Mouse (Mus musculus) heart, embryonic 15.5 days (tissue): ENCODE data around the gene Acacb. TPM values are rescaled to one million over a fixed set of nuclear protein-coding genes. Genes with fewer than 3 reads are reported as not detected.

Experiments used
- ATAC-seq: fragments of 200-750 bp; cut with Nextera tagmentation; replicated peaks from 2 replicates; pipeline ENCODE4 v1.8.0; 2017; ENCODE audit warnings: low read depth, moderate TSS enrichment; ENCODE audit not compliant: insufficient number of reproducible peaks, insufficient read depth, low FRiP score
- H3K27ac ChIP-seq: fragments of 300-500 bp; sonication (generic); 2 replicates; pipeline ENCODE4 v1.5.1; 2015; ENCODE audit warnings: mild to moderate bottlenecking, inconsistent platforms
- H3K27me3 ChIP-seq: fragments of 300-500 bp; sonication (generic); 2 replicates; pipeline ENCODE4 v1.6.1; 2015; ENCODE audit warnings: inconsistent platforms
- H3K36me3 ChIP-seq: fragments of 300-500 bp; sonication (generic); 2 replicates; pipeline ENCODE4 v1.6.1; 2015; ENCODE audit warnings: mild to moderate bottlenecking, inconsistent platforms
- H3K4me1 ChIP-seq: fragments of 300-500 bp; sonication (generic); replicated peaks from 2 replicates; pipeline ENCODE4 v1.6.1; 2015; ENCODE audit warnings: inconsistent platforms
- H3K4me2 ChIP-seq: fragments of 300-500 bp; sonication (generic); 2 replicates; pipeline ENCODE4 v1.6.1; 2015; ENCODE audit warnings: inconsistent platforms, mild to moderate bottlenecking, moderate library complexity
- H3K4me3 ChIP-seq: fragments of 300-500 bp; sonication (generic); 2 replicates; pipeline ENCODE4 v1.5.1; 2015; ENCODE audit warnings: mild to moderate bottlenecking, inconsistent platforms
- H3K9ac ChIP-seq: fragments of 300-500 bp; sonication (generic); 2 replicates; pipeline ENCODE4 v1.6.1; 2015; ENCODE audit warnings: mild to moderate bottlenecking, inconsistent platforms
- H3K9me3 ChIP-seq: fragments of 300-500 bp; sonication (generic); replicated peaks from 2 replicates; pipeline ENCODE4 v1.6.1; 2016; ENCODE audit warnings: inconsistent platforms
- WGBS: fragments of 180-500 bp; shearing (Covaris S2); methylation state at CpG from one replicate; pipeline ENCODE4 v1.1.7; 2015; ENCODE audit warnings: mixed read lengths; 5-methylcytosine and 5-hydroxymethylcytosine counted together
- polyA plus RNA-seq: library from polyadenylated mRNA; unstranded; fragments of >200 nt; fragmentation: Nextera tagmentation; extraction: Ambion mirVana; gene quantifications from 2 replicates; pipeline ENCODE4 v1.2.1, GENCODE M21; 2015

Acacb gene
- polyA plus RNA-seq, 1 experiment from 2014 or later, result 11.3 TPM

GRCm38 (mm10) chr5:114126499-114127244, 19.7 kb upstream of the Acacb start:
- H3K27ac ChIP-seq, result 0 out of 2 replicates have a peak overlapping the region, but pooled peaks have one; percentile 94
- no peaks in the 10 kb centered on the region for H3K27me3 ChIP-seq
- no peak for ATAC-seq
- H3K9me3 ChIP-seq, result no peaks in the 10 kb centered on the region
- peaks cover 19% of the 10 kb centered on the region for H3K4me1 ChIP-seq
- 85% methylated on average over 7 of the region's 7 CpGs for WGBS
- no peak overlapping the region for H3K9ac ChIP-seq
- H3K4me3 ChIP-seq, result peak overlapping the region; percentile 76; the same call in 1 of the 2 replicates
- peak overlapping the region; percentile 98 for H3K4me2 ChIP-seq
- H3K36me3 ChIP-seq, result peaks cover 32% of the 10 kb centered on the region

- Histone ChIP-seq H3K4me3 (peak within 1 kb of the TSS; percentile 76), H3K9ac (peak within 1 kb of the TSS; percentile 79), H3K4me1 (peaks cover 28% of the 10 kb centered on the region), H3K27me3 (no peaks in the 10 kb centered on the region), H3K9me3 (no peaks in the 10 kb centered on the region), H3K27ac (peak within 1 kb of the TSS; percentile 94), H3K4me2 (peak within 1 kb of the TSS; percentile 98), H3K36me3 (peaks cover 22% of the 10 kb centered on the region; the same call in 1 of the 2 replicates)
- under 1% methylated on average over 69 of the region's 69 CpGs for WGBS
- peak; percentile 19 for ATAC-seq
Observed at GRCm38 (mm10) chr5:114127374-114128349, 18.7 kb upstream of the Acacb start, which contains the start of gene Alkbh2. TSS of gene Alkbh2 (minus strand) at chr5:114128218.

DNA sequence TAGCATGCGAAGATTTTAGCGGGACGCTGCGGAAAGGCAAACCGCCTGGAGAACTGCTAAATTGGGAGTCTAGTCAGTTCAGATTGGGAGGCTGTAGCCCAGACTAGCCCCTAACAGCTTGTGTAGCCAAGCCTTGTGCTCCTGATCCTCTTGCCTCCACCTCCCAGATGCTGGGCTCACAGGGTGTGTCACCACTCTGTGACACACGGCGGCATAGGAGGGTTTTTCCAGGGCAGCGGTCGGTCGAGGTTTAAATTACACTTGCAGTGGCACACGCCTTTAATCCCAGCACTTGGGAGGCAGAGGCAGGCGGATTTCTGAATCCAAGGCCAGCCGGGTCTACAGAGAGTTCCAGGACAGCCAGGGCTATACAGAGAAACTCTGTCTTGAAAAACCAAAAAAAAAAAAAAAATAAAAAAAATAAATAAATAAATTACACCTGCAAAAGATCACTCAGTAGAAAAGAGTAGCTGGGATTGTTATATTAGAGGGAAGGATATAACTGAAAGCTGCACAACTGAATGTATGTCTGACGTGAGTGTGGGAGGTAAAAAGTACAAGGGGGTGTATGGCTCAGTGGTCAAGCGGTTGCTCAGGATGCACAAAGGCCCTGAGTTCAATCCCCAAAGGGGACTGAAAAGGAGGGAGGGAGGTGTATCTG, 16.7 kb upstream of the Acacb start:
- Histone ChIP-seq H3K27me3 (no peaks in the 10 kb centered on the region), H3K9ac (no peak overlapping the region; the same call in 1 of the 2 replicates), H3K4me2 (peak overlapping the region; percentile 97), H3K36me3 (peaks cover 8% of the 10 kb centered on the region; the same call in 1 of the 2 replicates), H3K27ac (no peak overlapping the region), H3K4me3 (peak overlapping the region; percentile 72), H3K4me1 (peaks cover 47% of the 10 kb centered on the region), H3K9me3 (no peaks in the 10 kb centered on the region)
- 76% methylated on average over 15 of the region's 15 CpGs for WGBS
- ATAC-seq, result no peak

DNA sequence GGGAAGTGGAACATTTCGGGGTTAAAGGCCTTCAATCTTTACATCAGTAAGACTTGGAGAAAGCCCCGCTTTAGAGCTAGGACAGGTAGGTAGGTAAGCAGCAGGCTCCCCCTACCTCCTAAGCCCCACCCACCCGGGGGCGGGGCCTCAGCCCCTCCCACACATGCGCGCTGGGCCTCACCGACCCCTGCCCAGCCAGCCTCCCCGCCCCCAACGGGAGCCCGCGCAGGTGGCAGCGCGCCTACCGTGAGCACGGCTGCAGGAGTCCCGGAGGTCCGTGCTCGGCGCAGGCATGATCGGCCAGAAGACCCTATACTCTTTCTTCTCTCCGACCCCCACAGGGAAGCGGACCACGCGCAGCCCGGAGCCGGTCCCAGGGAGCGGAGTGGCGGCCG, 16.1 kb upstream of the Acacb start, which contains the start of gene Ung:
Gene Ung, plus strand, starts transcription at position 176 of the 395 bp plus-strand sequence.
- Histone ChIP-seq H3K4me1 (peaks cover 48% of the 10 kb centered on the region), H3K4me3 (peak within 1 kb of the TSS; percentile 72), H3K9me3 (no peaks in the 10 kb centered on the region), H3K27me3 (no peaks in the 10 kb centered on the region), H3K36me3 (peaks cover 3% of the 10 kb centered on the region; the same call in 1 of the 2 replicates), H3K4me2 (peak within 1 kb of the TSS; percentile 97), H3K9ac (peak within 1 kb of the TSS; percentile 76), H3K27ac (peak within 1 kb of the TSS; percentile 91)
- 2% methylated on average over 28 of the region's 29 CpGs for WGBS
- ATAC-seq, result peak; percentile 37

- Histone ChIP-seq H3K9me3 (no peaks in the 10 kb centered on the region), H3K36me3 (no peaks in the 10 kb centered on the region), H3K4me3 (peak overlapping the region; percentile 72), H3K27ac (peak overlapping the region; percentile 91), H3K9ac (peak overlapping the region; percentile 76), H3K4me1 (peaks cover 48% of the 10 kb centered on the region), H3K27me3 (no peaks in the 10 kb centered on the region), H3K4me2 (peak overlapping the region; percentile 97)
- WGBS, result under 1% methylated on average over 87 of the region's 87 CpGs
- ATAC-seq, result peak; percentile 92
Observed at GRCm38 (mm10) chr5:114130698-114131520, 15.4 kb upstream of the Acacb start.

DNA sequence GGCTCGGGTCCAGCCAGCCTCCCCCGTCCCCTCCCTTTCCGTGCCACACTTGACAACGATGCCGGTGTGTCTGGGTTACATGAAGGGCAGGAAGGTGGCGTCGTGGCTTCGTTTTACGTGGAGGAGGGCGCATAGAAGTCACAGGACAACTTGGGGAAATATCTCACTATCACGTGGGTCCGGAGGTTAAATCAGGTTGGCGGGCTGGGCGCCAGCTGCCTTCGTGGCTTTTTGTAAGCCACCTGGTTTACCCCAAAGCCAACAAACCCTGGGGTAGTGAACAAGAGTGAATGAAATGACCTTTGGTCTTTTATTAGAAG, 14.9 kb upstream of the Acacb start:
- Histone ChIP-seq H3K9me3 (no peaks in the 10 kb centered on the region), H3K4me3 (peak overlapping the region; percentile 72), H3K27me3 (no peaks in the 10 kb centered on the region), H3K27ac (peak overlapping the region; percentile 91), H3K9ac (peak overlapping the region; percentile 76), H3K4me2 (peak overlapping the region; percentile 97), H3K4me1 (peaks cover 48% of the 10 kb centered on the region), H3K36me3 (no peaks in the 10 kb centered on the region)
- ATAC-seq, result no peak
- WGBS, result under 1% methylated on average over 15 of the region's 15 CpGs

- H3K4me1 ChIP-seq, result peaks cover 55% of the 10 kb centered on the region
- WGBS, result 82% methylated on average over 6 of the region's 6 CpGs
- no peak overlapping the region for H3K9ac ChIP-seq
- no peak for ATAC-seq
- H3K4me3 ChIP-seq, result no peak overlapping the region
- no peak overlapping the region for H3K27ac ChIP-seq
- 0 out of 2 replicates have a peak overlapping the region, but pooled peaks have one; percentile 97 for H3K4me2 ChIP-seq
- H3K36me3 ChIP-seq, result no peaks in the 10 kb centered on the region
- H3K27me3 ChIP-seq, result no peaks in the 10 kb centered on the region
- no peaks in the 10 kb centered on the region for H3K9me3 ChIP-seq
Observed at GRCm38 (mm10) chr5:114132841-114133240, 13.5 kb upstream of the Acacb start.

GRCm38 (mm10) chr5:114134091-114134534, 12.2 kb upstream of the Acacb start:
- WGBS, result 24% methylated on average over 6 of the region's 6 CpGs
- Histone ChIP-seq H3K36me3 (no peaks in the 10 kb centered on the region), H3K4me2 (peak overlapping the region; percentile 34), H3K27me3 (no peaks in the 10 kb centered on the region), H3K9ac (peak overlapping the region; percentile 30; the same call in 1 of the 2 replicates), H3K4me3 (no peak overlapping the region), H3K4me1 (peaks cover 66% of the 10 kb centered on the region), H3K27ac (peak overlapping the region; percentile 78), H3K9me3 (no peaks in the 10 kb centered on the region)
- ATAC-seq, result no peak; the same call in 1 of the 2 replicates

- H3K27me3 ChIP-seq, result no peaks in the 10 kb centered on the region
- no peak overlapping the region for H3K27ac ChIP-seq
- no peak overlapping the region for H3K9ac ChIP-seq
- ATAC-seq, result no peak
- H3K4me2 ChIP-seq, result no peak overlapping the region
- H3K4me1 ChIP-seq, result peaks cover 66% of the 10 kb centered on the region
- H3K4me3 ChIP-seq, result no peak overlapping the region
- no peaks in the 10 kb centered on the region for H3K36me3 ChIP-seq
- H3K9me3 ChIP-seq, result no peaks in the 10 kb centered on the region
- 87% methylated on average over 10 of the region's 10 CpGs for WGBS
Observed at GRCm38 (mm10) chr5:114135516-114135915, 10.8 kb upstream of the Acacb start.
